Mouse (Mus musculus): ENCODE data around the gene Tvp23a. TPM values are rescaled to one million over a fixed set of nuclear protein-coding genes. Genes with fewer than 3 reads are reported as not detected.

The Tvp23a gene
- 2.3 TPM for polyA plus RNA-seq (2017; shearing (Covaris generic))

DNA sequence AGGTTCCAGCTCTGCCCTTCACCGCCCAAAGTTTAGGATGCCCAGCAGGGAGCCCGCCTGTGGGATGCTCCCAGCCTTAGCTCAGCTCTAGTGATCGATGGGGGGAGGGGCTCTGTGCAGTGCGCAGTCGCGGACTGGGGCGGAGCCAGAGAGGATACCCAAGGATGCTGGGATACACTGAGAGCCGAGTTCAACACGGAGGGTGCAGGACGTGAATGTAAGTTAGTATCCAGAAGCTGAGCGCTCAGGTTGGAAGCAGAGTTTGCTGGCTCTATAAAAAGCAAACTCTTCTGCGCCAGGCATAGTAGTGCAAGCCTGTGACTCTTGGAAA lies at the start of gene Tvp23a:
Tvp23a (minus strand) TSS at position 99 of the 331 bp plus-strand sequence.

DNA sequence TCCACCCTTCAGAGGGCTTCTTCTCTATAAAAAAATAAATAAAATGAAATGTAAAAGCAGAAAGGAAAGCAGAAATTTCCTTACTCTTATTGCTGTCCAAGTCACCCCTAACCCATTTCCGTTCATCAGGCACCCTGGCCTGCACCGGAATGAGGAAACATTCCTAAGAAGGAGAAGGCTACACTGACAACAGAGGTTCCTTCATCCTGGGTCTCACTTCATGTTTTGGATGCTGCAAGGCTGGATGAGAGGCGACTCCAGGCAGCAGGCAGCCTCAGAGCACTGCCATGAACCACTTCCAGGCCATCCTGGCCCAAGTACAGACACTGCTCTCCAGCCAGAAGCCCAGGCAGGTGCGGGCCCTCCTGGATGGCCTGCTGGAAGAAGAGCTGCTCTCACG lies 32.7 kb upstream of the Tvp23a start, which contains the start of gene Ciita:
Ciita (plus strand) TSS at position 203 of the 400 bp plus-strand sequence.

DNA sequence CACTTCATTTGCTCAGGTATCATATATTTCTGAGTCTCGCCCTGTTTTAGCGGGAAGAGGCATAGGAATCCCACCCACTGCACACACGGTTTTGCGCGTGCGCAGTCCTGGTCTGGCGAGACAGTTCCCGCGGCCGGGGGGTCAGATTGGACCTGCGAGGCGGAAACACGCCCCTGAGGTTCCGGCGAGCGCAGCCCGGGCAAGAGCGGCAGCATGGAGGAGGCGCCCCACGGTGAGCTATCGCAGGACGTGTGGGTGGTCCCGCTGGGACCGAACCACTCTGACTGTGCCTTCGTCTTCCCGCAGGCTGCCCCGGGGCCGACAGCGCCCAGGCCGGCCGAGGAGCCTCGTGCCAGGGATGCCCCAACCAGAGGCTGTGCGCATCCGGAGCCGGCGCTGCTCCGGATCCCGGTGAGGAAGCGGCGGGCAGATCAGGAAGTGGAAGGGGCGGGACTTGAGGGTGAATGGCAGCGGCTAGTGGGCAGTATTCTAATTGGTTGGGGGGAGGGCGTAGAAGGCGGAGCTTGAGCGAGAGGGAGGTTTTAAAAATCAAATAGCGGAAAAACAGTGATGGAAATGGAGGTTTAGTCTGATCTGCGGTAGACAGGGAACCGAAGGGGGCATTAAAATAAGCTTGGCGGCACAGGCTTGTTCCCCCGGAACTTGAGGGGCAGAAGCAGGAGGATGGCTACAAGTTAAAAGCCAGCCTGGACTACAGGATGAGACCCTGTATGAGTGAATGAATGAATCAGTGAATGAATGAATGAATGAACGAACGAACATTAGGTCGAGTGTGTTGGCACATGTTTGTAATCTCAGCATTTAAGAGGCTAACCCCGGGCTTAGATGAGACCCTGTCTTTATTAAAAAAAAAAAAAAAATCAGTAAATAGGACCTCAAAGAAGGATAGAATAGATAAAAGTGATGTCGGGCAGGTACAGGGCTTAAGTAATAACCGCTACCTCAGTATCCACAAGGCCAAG lies 35.1 kb downstream of the Tvp23a start, which contains the start of gene Nubp1:
Nubp1 (plus strand) TSS at position 185 of the 983 bp plus-strand sequence.

DNA sequence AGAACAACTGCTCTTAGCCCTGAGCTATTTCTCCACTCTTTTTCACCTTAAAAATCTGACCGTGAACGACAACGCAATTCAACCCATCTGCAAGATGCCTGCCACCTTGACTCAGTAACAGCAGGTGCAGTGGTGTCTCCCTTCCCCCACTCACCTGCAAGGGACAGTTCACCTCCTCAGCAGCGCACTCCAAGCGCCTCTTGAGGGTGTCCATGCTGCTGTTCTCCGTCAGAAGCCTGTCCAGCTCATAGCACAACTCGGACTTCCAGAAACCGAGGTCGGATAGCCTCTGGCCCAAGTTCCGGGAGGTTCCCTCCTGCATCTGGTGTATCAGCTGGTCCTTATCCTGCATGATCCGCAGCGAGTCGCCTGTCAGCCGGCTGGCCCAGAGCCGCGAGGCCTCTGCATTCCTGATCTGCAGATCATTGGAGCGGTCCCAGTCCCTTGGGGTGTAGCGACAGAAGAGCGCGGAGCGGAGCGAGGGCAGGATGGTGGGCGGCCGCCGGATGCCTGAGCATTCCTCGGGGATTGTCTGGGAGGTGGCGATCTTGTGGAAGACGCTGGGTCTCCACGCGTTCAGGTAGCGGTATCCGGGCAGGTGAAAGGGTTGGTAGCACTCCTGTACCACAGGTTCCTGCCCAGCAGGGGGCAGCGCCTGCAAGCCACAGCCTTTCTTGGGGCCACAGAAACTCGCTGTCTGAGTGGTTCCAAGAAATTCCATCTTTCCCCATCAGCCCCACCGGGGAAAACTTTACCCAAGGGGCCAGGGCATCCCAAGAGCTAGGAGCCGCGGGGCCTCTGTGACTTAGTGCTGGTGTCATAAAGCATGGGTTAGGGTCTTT lies 52.2 kb downstream of the Tvp23a start, which contains the start of gene Tekt5:
Tekt5 (minus strand) TSS at position 792 of the 842 bp plus-strand sequence.

Other genes with a start within 250 kb of the Tvp23a start
- 0.10 TPM for gene Emp2, start 133.4 kb downstream of the Tvp23a start, polyA plus RNA-seq (2017; shearing (Covaris generic))
- not detected for gene Tekt5, start 51.9 kb downstream of the Tvp23a start, polyA plus RNA-seq (2017; shearing (Covaris generic))
- gene Nubp1, start 35.4 kb downstream of the Tvp23a start, polyA plus RNA-seq (2017; shearing (Covaris generic)): 48.9 TPM
- 1.0 TPM for gene Ciita, start 32.7 kb upstream of the Tvp23a start, polyA plus RNA-seq (2017; shearing (Covaris generic))
- 3.0 TPM for gene Dexi, start 95.7 kb upstream of the Tvp23a start, polyA plus RNA-seq (2017; shearing (Covaris generic))
- gene Clec16a, start 98.0 kb upstream of the Tvp23a start, polyA plus RNA-seq (2017; shearing (Covaris generic)): 27.8 TPM